Mouse (Mus musculus): ENCODE measurements at regions not wholly inside any gene's neighbourhood (a gene's known extent, or its start where the extent isn't known, plus 50 kb on each side); places are given as distances from the start of the nearest gene placed in this dataset.

DNA sequence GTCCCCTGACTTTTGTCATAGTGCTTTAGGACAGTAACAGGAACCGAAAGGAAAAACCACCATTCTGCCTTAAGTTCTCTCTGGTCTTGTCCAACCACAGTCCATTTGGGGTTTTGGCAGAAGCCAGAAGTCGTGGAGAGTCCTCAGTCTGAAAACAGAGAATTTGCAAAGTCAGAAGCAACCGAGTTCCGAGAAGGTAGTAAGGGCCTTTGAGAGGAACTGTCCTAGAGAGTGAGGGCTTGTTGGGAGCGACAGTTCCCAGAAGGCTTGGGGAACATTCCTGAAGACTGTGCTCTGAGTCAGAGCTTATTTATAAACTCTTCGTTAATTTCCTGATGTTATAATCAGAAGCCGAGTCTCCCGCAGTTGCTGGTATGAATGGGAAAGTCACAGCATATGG, 298.3 kb upstream of the Tbc1d5 start:
- TF ChIP-seq CTCF (IDR thresholded peaks at IDR 0.05; ENCODE audit: low read depth, low read length) (no peak), POLR2A (IDR thresholded peaks at IDR 0.05; ENCODE audit: extremely low read depth, insufficient read depth, low read length) (no peak)
